Mouse (Mus musculus): ENCODE measurements around the gene Gal3st2b. TPM values are rescaled to one million over a fixed set of nuclear protein-coding genes. Genes with fewer than 3 reads are reported as not detected.
"Not testable (repeated sequence)": the region's sequence is repeated elsewhere in the genome, so short reads cannot be mapped to it uniquely, and the experiment has no call there.

Gal3st2b gene
- polyA plus RNA-seq, 1 experiment from 2014 or later: not detected

DNA sequence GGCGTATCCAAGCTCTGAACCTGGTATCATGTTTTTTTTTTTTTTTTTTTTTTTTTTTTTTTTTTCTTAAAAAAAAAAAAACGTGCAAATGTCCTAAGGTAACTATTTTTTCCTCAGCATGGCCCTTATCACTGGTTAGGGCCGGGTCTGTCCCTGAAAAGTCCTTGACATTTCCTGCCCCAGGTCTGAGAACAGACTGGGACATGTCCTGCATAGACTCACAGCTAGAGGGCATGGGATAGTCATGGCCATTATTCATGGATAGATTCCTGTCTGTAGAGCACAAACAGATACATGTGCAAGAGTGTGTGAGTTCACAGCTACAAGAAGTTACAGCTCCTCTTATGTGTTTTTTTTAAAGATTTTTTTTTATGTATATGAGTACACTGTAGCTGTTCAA is 70.7 kb downstream of the Gal3st2b start:
- H3K27ac ChIP-seq (replicated peaks): no peak overlapping the region
- H3K4me2 ChIP-seq: no peak overlapping the region
- no peaks in the 10 kb centered on the region for H3K4me1 ChIP-seq
- H3K9me3 ChIP-seq (replicated peaks): no peaks in the 10 kb centered on the region
- no peak overlapping the region for H3K4me3 ChIP-seq (replicated peaks)
- H3K9ac ChIP-seq (replicated peaks): no peak overlapping the region
- 75% methylated on average over 3 of the region's 3 CpGs for WGBS
- no peak for ATAC-seq (ENCODE audit: low FRiP score)
- no peaks in the 10 kb centered on the region for H3K36me3 ChIP-seq
- no peaks in the 10 kb centered on the region for H3K27me3 ChIP-seq (replicated peaks)

DNA sequence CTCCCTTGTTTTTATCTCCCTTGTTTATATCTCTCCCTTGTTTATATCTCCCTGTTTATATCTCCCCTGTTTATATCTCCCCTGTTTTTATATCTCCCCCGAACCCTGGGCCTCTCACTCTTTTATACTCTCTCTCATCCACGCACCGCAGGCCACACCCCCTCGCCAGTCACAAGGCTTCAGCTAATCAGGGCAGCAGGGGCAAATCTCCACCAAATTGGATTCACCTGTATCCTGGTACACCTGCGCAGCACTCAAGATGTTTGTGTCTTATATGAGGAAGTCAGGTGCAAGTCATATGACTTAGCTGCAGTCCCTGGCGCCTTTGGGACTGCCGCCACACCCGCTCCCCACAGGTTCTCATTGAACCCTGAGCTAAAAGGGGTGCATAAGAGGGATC is 72.1 kb downstream of the Gal3st2b start, which contains the start of gene Gal3st2c:
Gene Gal3st2c (plus strand): TSS at position 301 of the 400 bp plus-strand sequence.
- not testable (repeated sequence) for H3K9ac ChIP-seq (replicated peaks); H3K4me2 ChIP-seq; H3K27me3 ChIP-seq (replicated peaks); H3K4me3 ChIP-seq (replicated peaks); ATAC-seq (ENCODE audit: low FRiP score); H3K36me3 ChIP-seq; H3K9me3 ChIP-seq (replicated peaks); H3K4me1 ChIP-seq; H3K27ac ChIP-seq (replicated peaks)
- WGBS: 94% methylated on average over 7 of the region's 8 CpGs

DNA sequence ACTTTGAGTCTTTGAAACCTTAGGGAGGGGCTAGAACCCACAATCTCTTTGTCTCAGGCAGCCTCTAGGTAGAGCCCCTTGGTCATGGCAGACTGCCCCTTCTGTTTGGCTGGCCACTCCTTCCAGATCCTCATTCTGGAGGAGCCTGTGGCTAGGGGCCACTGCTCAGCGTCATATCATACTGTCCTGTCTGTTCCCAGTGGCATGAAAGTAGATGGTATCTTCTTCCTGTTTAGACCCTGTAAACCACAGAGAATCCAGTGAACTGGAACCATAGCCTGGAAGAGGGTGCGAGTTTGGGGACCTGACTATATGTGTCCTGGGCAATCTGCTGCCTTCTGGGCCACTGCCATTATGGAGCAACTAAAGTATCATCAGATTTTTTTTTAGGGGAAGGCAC is 73.0 kb downstream of the Gal3st2b start:
- H3K4me3 ChIP-seq (replicated peaks); H3K27me3 ChIP-seq (replicated peaks); H3K4me2 ChIP-seq; H3K4me1 ChIP-seq; H3K36me3 ChIP-seq; H3K9ac ChIP-seq (replicated peaks); H3K9me3 ChIP-seq (replicated peaks); ATAC-seq (ENCODE audit: low FRiP score); H3K27ac ChIP-seq (replicated peaks): not testable (repeated sequence)
- 77% methylated on average over 2 of the region's 2 CpGs for WGBS

GRCm38 (mm10) chr1:93991491-93991890 is 73.4 kb downstream of the Gal3st2b start:
- H3K4me2 ChIP-seq; H3K4me3 ChIP-seq (replicated peaks); H3K9ac ChIP-seq (replicated peaks); H3K36me3 ChIP-seq; H3K4me1 ChIP-seq; ATAC-seq (ENCODE audit: low FRiP score); H3K9me3 ChIP-seq (replicated peaks); H3K27me3 ChIP-seq (replicated peaks); H3K27ac ChIP-seq (replicated peaks): not testable (repeated sequence)
- WGBS: 85% methylated on average over 3 of the region's 3 CpGs

Other genes with a start within 250 kb of the Gal3st2b start
- gene Bok, start 232.7 kb upstream of the Gal3st2b start, polyA plus RNA-seq (2015; fragmentation: Nextera tagmentation; extraction: Ambion mirVana): 86.3 and 86.6 TPM in 2 replicates
- 80.1 and 83.0 TPM in 2 replicates for gene Atg4b, start 166.8 kb upstream of the Gal3st2b start, polyA plus RNA-seq (2015; fragmentation: Nextera tagmentation; extraction: Ambion mirVana)
- 45.4 and 53.2 TPM in 2 replicates for gene Thap4, start 163.4 kb upstream of the Gal3st2b start, polyA plus RNA-seq (2015; fragmentation: Nextera tagmentation; extraction: Ambion mirVana)
- gene Dtymk, start 116.4 kb upstream of the Gal3st2b start, polyA plus RNA-seq (2015; fragmentation: Nextera tagmentation; extraction: Ambion mirVana): 146 and 174 TPM in 2 replicates
- gene Ing5, start 114.3 kb upstream of the Gal3st2b start, polyA plus RNA-seq (2015; fragmentation: Nextera tagmentation; extraction: Ambion mirVana): 7.9 and 11.0 TPM in 2 replicates
- gene D2hgdh, start 93.4 kb upstream of the Gal3st2b start, polyA plus RNA-seq (2015; fragmentation: Nextera tagmentation; extraction: Ambion mirVana): 16.0 and 17.8 TPM in 2 replicates
- gene Gal3st2, start 57.0 kb upstream of the Gal3st2b start, polyA plus RNA-seq (2015; fragmentation: Nextera tagmentation; extraction: Ambion mirVana): not detected in 2 replicates
- not detected in 2 replicates for gene Gal3st2c, start 72.2 kb downstream of the Gal3st2b start, polyA plus RNA-seq (2015; fragmentation: Nextera tagmentation; extraction: Ambion mirVana)
- gene Neu4, start 102.1 kb downstream of the Gal3st2b start, polyA plus RNA-seq (2015; fragmentation: Nextera tagmentation; extraction: Ambion mirVana): 0.05 TPM in 1 of 2 replicates, not detected in the other
- gene Pdcd1, start 134.2 kb downstream of the Gal3st2b start, polyA plus RNA-seq (2015; fragmentation: Nextera tagmentation; extraction: Ambion mirVana): 2.1 TPM in 1 of 2 replicates, not detected in the other